Mouse (Mus musculus) gastrocnemius, adult 2 months (tissue): ENCODE data around the gene Fam120a. TPM values are rescaled to one million over a fixed set of nuclear protein-coding genes. Genes with fewer than 3 reads are reported as not detected.
A peak's percentile ranks its signal among the peaks of the same experiment; 100 is the strongest.

Experiments used
- DNase-seq: peaks from one replicate; pipeline ENCODE4 v3.0.0; 2022
- H3K27ac ChIP-seq: fragments of 200-600 bp; 2 replicates; pipeline ENCODE4 v1.8.1; 2022; ENCODE audit warnings: mild to moderate bottlenecking
- H3K4me3 ChIP-seq: fragments of 200-600 bp; 2 replicates; pipeline ENCODE4 v1.8.1; 2022; ENCODE audit warnings: mild to moderate bottlenecking, moderate library complexity
- CTCF ChIP-seq: fragments of 200-600 bp; IDR thresholded peaks from 2 replicates; pipeline ENCODE4 v1.8.1; 2022; ENCODE audit warnings: antibody characterized with exemption, mild to moderate bottlenecking, moderate library complexity
- intact Hi-C: fragments of 180-260 bp; cut with DNase I; formaldehyde crosslinking; loops from one replicate; pipeline ENCODE4 v1.15.1; 2025
- total RNA-seq, 2 experiments: library from RNA; stranded (reverse); gene quantifications; 2 replicates each; pipeline ENCODE4 v1.2.3; 2021

Gene Fam120a
- total RNA-seq, 2 experiments from 2014 or later, result 111 to 119 TPM

DNA sequence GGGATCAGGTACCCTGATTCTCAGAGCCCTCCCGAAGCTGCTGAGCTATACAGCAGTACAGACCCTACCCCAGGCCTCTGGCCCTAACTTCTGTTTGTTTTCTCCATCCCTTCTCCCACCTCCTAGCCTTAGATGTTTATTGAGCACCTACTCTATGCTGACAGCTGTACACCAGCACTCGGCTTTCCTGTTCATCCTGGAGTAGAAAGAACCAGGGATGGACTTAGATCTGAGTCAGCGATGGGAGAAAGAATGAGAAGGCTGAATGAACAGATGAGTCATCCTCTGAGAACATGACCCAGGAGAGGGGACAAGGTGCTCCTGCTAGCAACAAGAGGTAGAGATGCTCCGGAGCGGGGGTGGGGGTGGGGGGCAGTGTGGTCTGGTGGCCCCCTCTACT is 95.1 kb downstream of the Fam120a start:
- intact Hi-C loops, result loop anchor here (5.0 to 10.0 kb wide), 2 partner anchors 95 to 302 kb away; partner anchors contain the start of gene Fam120a
- TF ChIP-seq CTCF, result no peak
- peak overlapping the region; percentile 96 for H3K27ac ChIP-seq
- H3K4me3 ChIP-seq, result no peak overlapping the region
- DNase-seq, result no peak

- H3K4me3 ChIP-seq, result peak overlapping the region; percentile 96
- intact Hi-C loops, result loop anchor here (5.0 to 10.0 kb wide), 2 partner anchors 95 to 303 kb away; partner anchors contain the start of gene Fam120a
- no peak for TF ChIP-seq CTCF
- peak overlapping the region; percentile 96 for H3K27ac ChIP-seq
- peak; percentile 57 for DNase-seq
Observed at GRCm38 (mm10) chr13:48871887-48872606, 95.8 kb downstream of the Fam120a start.

DNA sequence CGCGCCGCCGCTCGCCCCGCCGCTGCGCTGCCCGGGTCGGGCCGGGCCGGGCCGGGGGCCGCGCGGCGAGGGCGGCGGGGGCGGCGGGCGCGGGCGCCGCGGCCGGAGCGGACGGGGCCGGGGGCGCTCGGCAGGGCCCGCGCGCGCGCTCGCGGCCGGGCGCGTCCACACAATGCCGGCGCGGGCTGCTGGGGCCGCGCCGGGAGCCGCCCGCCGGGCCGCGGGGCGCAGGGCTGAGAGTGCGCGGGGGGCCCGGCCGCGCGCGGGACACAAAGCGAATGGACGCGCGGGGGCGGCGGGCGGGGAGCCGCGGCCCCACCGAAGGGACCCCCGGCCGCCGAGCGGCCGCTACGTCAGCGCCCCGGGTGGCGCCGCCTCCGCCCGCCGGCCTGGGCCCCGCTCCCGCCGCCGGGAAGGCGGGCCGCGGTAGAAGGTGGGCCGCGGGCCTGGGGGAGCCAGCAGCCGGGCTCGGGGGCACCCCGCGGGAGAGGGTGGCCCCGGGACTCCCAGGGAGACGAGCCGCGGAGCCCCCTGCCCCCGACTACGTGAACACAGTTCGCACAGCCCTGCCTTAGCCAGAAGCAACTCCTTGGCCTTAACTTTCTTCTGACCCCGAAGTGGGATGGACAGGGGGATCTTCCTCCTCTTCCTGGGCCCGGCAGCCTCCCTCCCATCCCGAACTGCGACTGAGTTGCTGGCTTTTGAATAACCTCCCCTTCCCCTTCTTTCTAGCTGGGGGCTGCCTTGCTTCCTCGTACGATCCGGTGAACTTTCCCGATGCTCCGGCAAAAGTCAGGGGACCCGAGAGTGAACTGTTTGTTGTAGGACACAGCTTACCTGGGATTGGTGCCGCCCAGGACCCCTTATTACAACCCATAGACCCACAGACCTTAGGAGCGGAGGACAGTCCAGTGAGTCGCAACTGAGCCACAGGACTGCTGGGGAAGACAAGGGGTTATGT is 96.8 kb downstream of the Fam120a start, which contains the start of gene Phf2:
Phf2 (minus strand) TSS at position 349 of the 961 bp plus-strand sequence.
- intact Hi-C loops, result loop anchor here (5.0 to 10.0 kb wide), 2 partner anchors 96 to 304 kb away; partner anchors contain the start of gene Fam120a
- Histone ChIP-seq H3K4me3 (peak within 1 kb of the TSS; percentile 96), H3K27ac (peak within 1 kb of the TSS; percentile 96)
- no peak for TF ChIP-seq CTCF
- DNase-seq, result peak; percentile 69

- H3K4me3 ChIP-seq, result peak overlapping the region; percentile 96
- peak; percentile 68 for DNase-seq
- intact Hi-C loops, result loop anchor here (5.0 to 10.0 kb wide), 2 partner anchors 97 to 305 kb away; partner anchors contain the start of gene Fam120a
- H3K27ac ChIP-seq, result peak overlapping the region; percentile 91
- no peak for TF ChIP-seq CTCF
Observed at GRCm38 (mm10) chr13:48869950-48870770, 97.7 kb downstream of the Fam120a start.

DNA sequence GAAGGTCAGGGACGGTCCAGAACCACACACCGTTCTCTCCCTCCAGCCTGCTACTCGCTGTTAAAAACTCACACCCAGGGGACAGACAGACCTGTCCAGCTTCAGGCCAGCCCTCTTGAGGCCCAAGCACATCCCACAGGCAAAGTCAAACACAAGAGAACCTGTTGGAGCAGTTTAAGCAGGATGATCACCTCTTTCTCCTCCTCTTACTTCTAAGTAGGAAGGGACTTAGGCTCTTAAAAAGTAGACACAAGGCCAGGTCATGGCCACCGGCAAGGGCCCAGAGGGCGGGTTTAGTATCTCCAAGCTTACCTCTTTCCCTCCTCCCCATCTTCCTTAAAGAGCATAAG is 98.2 kb downstream of the Fam120a start:
- intact Hi-C loops, result no loop called here
- peak overlapping the region; percentile 91 for H3K27ac ChIP-seq
- TF ChIP-seq CTCF, result no peak
- peak overlapping the region; percentile 96 for H3K4me3 ChIP-seq
- DNase-seq, result no peak

GRCm38 (mm10) chr13:48869088-48869487 is 98.7 kb downstream of the Fam120a start:
- Histone ChIP-seq H3K27ac (peak overlapping the region; percentile 91), H3K4me3 (peak overlapping the region; percentile 96)
- no peak for TF ChIP-seq CTCF
- peak; percentile 18 for DNase-seq
- intact Hi-C loops, result no loop called here

- Histone ChIP-seq H3K4me3 (no peak overlapping the region), H3K27ac (peak overlapping the region; percentile 56)
- no peak for TF ChIP-seq CTCF
- intact Hi-C loops, result no loop called here
- no peak for DNase-seq
Observed at GRCm38 (mm10) chr13:48864673-48865356, 103.0 kb downstream of the Fam120a start.

DNA sequence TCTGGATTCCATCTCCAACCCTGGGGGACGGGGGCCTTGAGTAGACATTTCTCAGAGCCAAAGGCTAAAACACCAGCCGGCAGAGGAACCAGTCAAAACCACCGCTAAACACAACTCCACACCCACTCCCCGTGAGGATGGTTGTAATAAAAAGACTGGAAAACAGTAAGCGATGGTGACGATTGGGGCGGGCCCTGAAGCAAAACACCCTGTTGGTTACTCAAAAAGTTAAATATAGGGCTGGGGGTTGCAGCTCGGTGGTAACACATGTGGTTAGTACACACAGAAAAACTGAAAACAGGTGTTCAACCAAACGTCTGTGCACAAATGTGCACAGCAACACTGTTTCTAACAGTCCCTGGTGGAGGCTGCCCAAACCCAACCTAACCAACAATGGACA is 104.3 kb downstream of the Fam120a start:
- no peak for TF ChIP-seq CTCF
- no peak for DNase-seq
- intact Hi-C loops, result no loop called here
- H3K27ac ChIP-seq, result no peak overlapping the region
- no peak overlapping the region for H3K4me3 ChIP-seq

DNA sequence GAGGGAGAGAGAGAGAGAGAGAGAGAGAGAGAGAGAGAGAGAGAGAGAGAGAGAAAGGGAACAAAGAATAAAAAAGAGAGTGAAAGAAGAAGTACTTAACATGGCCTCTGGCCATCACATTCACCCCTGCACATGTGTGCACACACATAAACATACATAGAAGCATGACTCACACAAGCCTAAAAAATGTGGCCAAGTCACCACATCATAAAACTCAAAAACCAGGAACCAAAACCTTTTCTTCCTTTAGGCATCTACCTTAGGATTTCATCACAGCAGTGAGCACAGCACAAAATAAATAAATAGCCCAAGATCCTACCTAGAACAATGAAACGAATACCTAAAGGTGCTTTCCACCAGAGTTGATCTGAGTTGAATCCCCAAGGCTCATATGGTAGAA is 105.9 kb downstream of the Fam120a start:
- Histone ChIP-seq H3K4me3 (no peak overlapping the region), H3K27ac (no peak overlapping the region)
- DNase-seq, result no peak
- TF ChIP-seq CTCF, result no peak
- intact Hi-C loops, result no loop called here

DNA sequence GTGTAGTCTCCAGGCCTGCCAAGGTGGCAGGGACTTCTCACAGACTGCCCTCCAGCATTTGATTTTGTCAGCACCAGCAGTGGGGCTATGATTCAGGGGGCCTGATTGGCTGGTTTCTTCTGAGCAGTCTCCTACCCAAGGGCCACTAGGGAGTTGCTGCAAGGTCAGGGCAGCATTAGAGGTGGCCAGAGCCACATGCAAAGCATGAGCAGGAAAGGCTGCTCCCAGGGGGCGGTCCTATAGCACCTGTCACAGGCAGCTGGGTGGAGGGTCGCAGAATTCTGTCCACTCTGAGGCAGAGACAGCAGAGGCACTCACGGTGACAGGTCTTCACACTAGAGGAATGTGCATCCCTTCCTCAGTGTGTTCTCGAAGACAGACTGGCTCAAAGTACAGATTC is 109.0 kb downstream of the Fam120a start:
- H3K4me3 ChIP-seq, result no peak overlapping the region
- intact Hi-C loops, result no loop called here
- peak overlapping the region; percentile 59; the same call in 1 of the 2 replicates for H3K27ac ChIP-seq
- peak; percentile 37 for DNase-seq
- no peak for TF ChIP-seq CTCF

DNA sequence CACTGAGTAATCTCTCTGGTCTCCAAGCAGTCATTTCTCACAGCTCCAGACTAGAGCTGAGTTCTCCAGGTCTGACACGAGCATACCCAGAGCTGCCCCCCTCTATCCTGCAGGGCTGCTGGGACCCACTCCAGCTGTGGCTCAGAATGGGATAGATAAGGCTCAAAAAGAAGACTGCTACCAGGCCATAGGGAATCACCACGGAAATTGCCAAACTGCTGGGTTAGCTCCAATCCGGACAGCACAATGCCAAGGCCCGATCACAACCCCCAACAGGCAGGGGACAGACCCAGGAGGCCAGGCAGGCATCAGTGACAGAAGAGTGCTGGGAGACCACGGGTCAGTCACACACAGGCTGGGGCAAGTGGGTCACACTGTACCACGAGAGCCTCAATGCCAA is 109.8 kb downstream of the Fam120a start:
- Histone ChIP-seq H3K4me3 (no peak overlapping the region), H3K27ac (peak overlapping the region; percentile 59)
- intact Hi-C loops, result no loop called here
- peak; percentile 25 for DNase-seq
- TF ChIP-seq CTCF, result no peak
